Mouse (Mus musculus): Measurements from ENCODE around the gene 2310034C09Rik. TPM values are rescaled to one million over a fixed set of nuclear protein-coding genes. Genes with fewer than 3 reads are reported as not detected.
"Not testable (repeated sequence)": the region's sequence is repeated elsewhere in the genome, so short reads cannot be mapped to it uniquely, and the experiment has no call there.

The 2310034C09Rik gene
- polyA plus RNA-seq, 1 experiment from 2014 or later: not detected

DNA sequence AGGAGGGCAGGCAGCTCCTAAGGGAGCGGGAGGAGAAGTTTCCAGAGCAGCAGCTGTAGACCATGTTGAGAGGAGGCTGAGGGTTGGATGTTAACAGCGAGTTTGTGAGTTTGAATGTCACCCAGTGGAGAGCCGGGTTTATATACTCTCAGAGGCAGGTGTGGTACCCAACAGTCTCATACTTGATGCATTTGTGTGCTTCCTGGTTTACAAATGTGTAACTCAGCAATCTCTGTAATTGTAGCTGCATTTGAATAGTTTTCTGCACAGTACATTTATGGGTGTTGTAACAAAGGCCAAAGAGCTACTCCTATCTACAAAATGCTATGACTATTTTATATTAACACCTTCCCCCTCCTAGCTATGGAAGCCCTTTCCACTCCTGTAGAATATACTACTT, 7.1 kb upstream of the 2310034C09Rik start, which contains the start of gene Krtap13:
Gene Krtap13 (minus strand): TSS at position 101 of the 400 bp plus-strand sequence.
- not testable (repeated sequence) for H3K9ac ChIP-seq (ENCODE audit: low read depth, low read length); H3K4me1 ChIP-seq (ENCODE audit: control insufficient read depth, insufficient read depth, low read length); H3K27ac ChIP-seq (ENCODE audit: low read depth, low read length); H3K27me3 ChIP-seq (ENCODE audit: control insufficient read depth, insufficient read depth, low read length); H3K4me2 ChIP-seq; H3K36me3 ChIP-seq (ENCODE audit: control insufficient read depth, insufficient read depth, low read length); H3K9me3 ChIP-seq (replicated peaks; ENCODE audit: control insufficient read depth, low read length); H3K4me3 ChIP-seq (ENCODE audit: low read depth, low read length); ATAC-seq (replicated peaks; ENCODE audit: insufficient number of reproducible peaks, low FRiP score, low TSS enrichment)
- WGBS (ENCODE audit: insufficient replicate concordance): 64% methylated on average over 2 of the region's 3 CpGs

DNA sequence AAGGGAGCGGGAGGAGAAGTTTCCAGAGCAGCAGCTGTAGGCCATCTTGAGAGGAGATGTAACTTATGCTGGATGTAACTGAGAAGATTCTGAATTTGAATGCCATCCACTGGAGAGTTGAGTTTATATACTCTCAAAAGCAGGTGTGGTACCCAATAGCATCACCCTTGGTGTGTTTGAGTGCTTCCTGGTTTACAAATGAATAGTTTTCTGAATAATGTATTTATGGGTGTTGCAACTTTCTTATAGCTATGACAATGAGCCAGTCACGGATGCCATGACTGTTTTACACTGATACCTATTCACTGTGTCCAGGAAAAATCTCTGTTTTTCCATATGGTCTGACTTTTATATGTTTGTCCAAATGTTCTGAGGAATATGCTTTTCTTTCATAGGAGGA, 15.5 kb downstream of the 2310034C09Rik start, which contains the start of gene 2310057N15Rik:
Gene 2310057N15Rik (minus strand): TSS at position 101 of the 400 bp plus-strand sequence.
- no peaks in the 10 kb centered on the region for H3K36me3 ChIP-seq (ENCODE audit: control insufficient read depth, insufficient read depth, low read length)
- H3K9ac ChIP-seq (ENCODE audit: low read depth, low read length): no peak within 1 kb of the TSS
- H3K27me3 ChIP-seq (ENCODE audit: control insufficient read depth, insufficient read depth, low read length): no peaks in the 10 kb centered on the region
- WGBS (ENCODE audit: insufficient replicate concordance): 65% methylated on average over 2 of the region's 2 CpGs
- no peak within 1 kb of the TSS for H3K27ac ChIP-seq (ENCODE audit: low read depth, low read length)
- H3K9me3 ChIP-seq (replicated peaks; ENCODE audit: control insufficient read depth, low read length): no peaks in the 10 kb centered on the region
- H3K4me1 ChIP-seq (ENCODE audit: control insufficient read depth, insufficient read depth, low read length): no peaks in the 10 kb centered on the region
- ATAC-seq (replicated peaks; ENCODE audit: insufficient number of reproducible peaks, low FRiP score, low TSS enrichment): no peak
- no peak within 1 kb of the TSS for H3K4me2 ChIP-seq
- H3K4me3 ChIP-seq (ENCODE audit: low read depth, low read length): no peak within 1 kb of the TSS

DNA sequence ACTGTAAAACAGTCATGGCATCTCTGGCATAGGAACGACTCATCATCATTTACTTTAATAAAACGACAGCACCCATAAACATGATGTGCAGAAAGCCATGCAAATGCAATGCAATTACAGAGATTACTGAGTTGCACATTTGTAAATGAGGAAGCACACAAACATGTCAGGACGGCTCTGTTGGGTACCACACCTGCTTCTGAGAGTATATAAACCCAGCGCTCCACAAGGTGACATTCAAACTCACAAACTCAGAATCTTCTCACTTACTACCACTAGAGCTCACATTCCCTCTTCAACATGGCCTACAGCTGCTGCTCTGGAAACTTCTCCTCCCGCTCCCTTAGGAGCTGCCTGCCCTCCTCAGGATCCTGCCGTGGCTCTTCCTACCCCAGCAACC, 18.9 kb downstream of the 2310034C09Rik start, which contains the start of gene Gm5965:
Gene Gm5965 (plus strand): TSS at position 301 of the 400 bp plus-strand sequence.
- Histone ChIP-seq H3K4me1 (ENCODE audit: control insufficient read depth, insufficient read depth, low read length) (no peaks in the 10 kb centered on the region), H3K27ac (ENCODE audit: low read depth, low read length) (no peak within 1 kb of the TSS), H3K9ac (ENCODE audit: low read depth, low read length) (no peak within 1 kb of the TSS), H3K9me3 (replicated peaks; ENCODE audit: control insufficient read depth, low read length) (no peaks in the 10 kb centered on the region), H3K4me2 (no peak within 1 kb of the TSS), H3K4me3 (ENCODE audit: low read depth, low read length) (no peak within 1 kb of the TSS), H3K36me3 (ENCODE audit: control insufficient read depth, insufficient read depth, low read length) (no peaks in the 10 kb centered on the region), H3K27me3 (ENCODE audit: control insufficient read depth, insufficient read depth, low read length) (no peaks in the 10 kb centered on the region)
- ATAC-seq (replicated peaks; ENCODE audit: insufficient number of reproducible peaks, low FRiP score, low TSS enrichment): no peak
- 77% methylated on average over 5 of the region's 6 CpGs for WGBS (ENCODE audit: insufficient replicate concordance)

DNA sequence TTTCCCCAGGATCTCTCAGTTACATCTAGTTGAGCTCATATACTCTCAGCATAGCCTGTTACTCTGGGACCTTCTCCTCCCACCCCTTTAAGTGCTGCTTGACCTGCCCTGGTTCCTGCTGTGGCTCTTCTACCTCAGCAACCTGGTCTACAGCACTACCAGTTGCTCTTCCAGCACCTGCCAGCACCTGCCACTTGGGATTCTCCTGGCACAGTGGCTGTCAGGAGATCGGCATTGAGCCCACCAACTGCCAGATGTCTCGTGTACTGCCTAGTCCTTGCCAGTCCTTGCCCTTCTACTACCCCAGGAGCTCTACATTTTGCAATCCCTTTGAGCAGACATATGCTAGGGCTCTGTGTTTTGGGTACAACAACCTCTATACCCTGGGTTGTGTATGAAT, 28.1 kb downstream of the 2310034C09Rik start:
- no peak for ATAC-seq (replicated peaks; ENCODE audit: insufficient number of reproducible peaks, low FRiP score, low TSS enrichment)
- Histone ChIP-seq H3K4me2 (no peak overlapping the region), H3K4me3 (ENCODE audit: low read depth, low read length) (no peak overlapping the region), H3K4me1 (ENCODE audit: control insufficient read depth, insufficient read depth, low read length) (no peaks in the 10 kb centered on the region), H3K9ac (ENCODE audit: low read depth, low read length) (no peak overlapping the region), H3K9me3 (replicated peaks; ENCODE audit: control insufficient read depth, low read length) (no peaks in the 10 kb centered on the region), H3K27ac (ENCODE audit: low read depth, low read length) (no peak overlapping the region), H3K27me3 (ENCODE audit: control insufficient read depth, insufficient read depth, low read length) (no peaks in the 10 kb centered on the region), H3K36me3 (ENCODE audit: control insufficient read depth, insufficient read depth, low read length) (no peaks in the 10 kb centered on the region)
- 74% methylated on average over 2 of the region's 2 CpGs for WGBS (ENCODE audit: insufficient replicate concordance)

Other genes starting within 250 kb of the 2310034C09Rik start
- gene Cldn8, start 195.7 kb upstream of the 2310034C09Rik start, polyA plus RNA-seq (2014; fragmentation: Nextera tagmentation; extraction: Ambion mirVana): 0.21 TPM in 1 of 2 replicates, not detected in the other
- not detected in 2 replicates for gene Krtap24-1, start 146.6 kb upstream of the 2310034C09Rik start, polyA plus RNA-seq (2014; fragmentation: Nextera tagmentation; extraction: Ambion mirVana)
- not detected in 2 replicates for gene 2310079G19Rik, start 131.2 kb upstream of the 2310034C09Rik start, polyA plus RNA-seq (2014; fragmentation: Nextera tagmentation; extraction: Ambion mirVana)
- not detected in 2 replicates for gene Krtap26-1, start 111.1 kb upstream of the 2310034C09Rik start, polyA plus RNA-seq (2014; fragmentation: Nextera tagmentation; extraction: Ambion mirVana)
- not detected in 2 replicates for gene Krtap27-1, start 87.2 kb upstream of the 2310034C09Rik start, polyA plus RNA-seq (2014; fragmentation: Nextera tagmentation; extraction: Ambion mirVana)
- not detected in 2 replicates for gene 2310061N02Rik, start 50.9 kb upstream of the 2310034C09Rik start, polyA plus RNA-seq (2014; fragmentation: Nextera tagmentation; extraction: Ambion mirVana)
- gene Krtap13-1, start 30.0 kb upstream of the 2310034C09Rik start, polyA plus RNA-seq (2014; fragmentation: Nextera tagmentation; extraction: Ambion mirVana): not detected in 2 replicates
- gene Krtap13, start 7.2 kb upstream of the 2310034C09Rik start, polyA plus RNA-seq (2014; fragmentation: Nextera tagmentation; extraction: Ambion mirVana): not detected in 2 replicates
- gene 2310057N15Rik, start 15.4 kb downstream of the 2310034C09Rik start, polyA plus RNA-seq (2014; fragmentation: Nextera tagmentation; extraction: Ambion mirVana): not detected in 2 replicates
- gene Gm5965, start 19.0 kb downstream of the 2310034C09Rik start, polyA plus RNA-seq (2014; fragmentation: Nextera tagmentation; extraction: Ambion mirVana): not detected in 2 replicates
- gene Gm20741, start 53.4 kb downstream of the 2310034C09Rik start, polyA plus RNA-seq (2014; fragmentation: Nextera tagmentation; extraction: Ambion mirVana): not detected in 2 replicates
- gene Krtap15, start 61.4 kb downstream of the 2310034C09Rik start, polyA plus RNA-seq (2014; fragmentation: Nextera tagmentation; extraction: Ambion mirVana): not detected in 2 replicates
- gene Krtap14, start 67.3 kb downstream of the 2310034C09Rik start, polyA plus RNA-seq (2014; fragmentation: Nextera tagmentation; extraction: Ambion mirVana): not detected in 2 replicates
- not detected in 2 replicates for gene Krtap19-1, start 110.6 kb downstream of the 2310034C09Rik start, polyA plus RNA-seq (2014; fragmentation: Nextera tagmentation; extraction: Ambion mirVana)
- gene Krtap19-2, start 115.4 kb downstream of the 2310034C09Rik start, polyA plus RNA-seq (2014; fragmentation: Nextera tagmentation; extraction: Ambion mirVana): not detected in 2 replicates
- gene Krtap19-3, start 119.2 kb downstream of the 2310034C09Rik start, polyA plus RNA-seq (2014; fragmentation: Nextera tagmentation; extraction: Ambion mirVana): not detected in 2 replicates
- not detected in 2 replicates for gene Krtap19-4, start 126.2 kb downstream of the 2310034C09Rik start, polyA plus RNA-seq (2014; fragmentation: Nextera tagmentation; extraction: Ambion mirVana)
- not detected in 2 replicates for gene Krtap19-5, start 137.6 kb downstream of the 2310034C09Rik start, polyA plus RNA-seq (2014; fragmentation: Nextera tagmentation; extraction: Ambion mirVana)
- not detected in 2 replicates for gene Krtap19-9b, start 173.4 kb downstream of the 2310034C09Rik start, polyA plus RNA-seq (2014; fragmentation: Nextera tagmentation; extraction: Ambion mirVana)
- not detected in 2 replicates for gene Krtap16-3, start 204.0 kb downstream of the 2310034C09Rik start, polyA plus RNA-seq (2014; fragmentation: Nextera tagmentation; extraction: Ambion mirVana)

Data from heart, embryonic 11.5 days (tissue).